Mouse (Mus musculus): ENCODE data around the gene Mrtfa.
A peak's percentile ranks its signal among the peaks of the same experiment; 100 is the strongest.

Gene Mrtfa

GRCm38 (mm10) chr15:81102274-81102879 lies 88.2 kb downstream of the Mrtfa start:
- DNase-seq (ENCODE audit: low read depth in 1 of 2, low spot score in 2 of 2) = no peak

GRCm38 (mm10) chr15:81101316-81101715 lies 89.2 kb downstream of the Mrtfa start:
- peak in 1 of 2 experiments; percentile 6 for DNase-seq (ENCODE audit: low read depth in 1 of 2, low spot score in 2 of 2)

GRCm38 (mm10) chr15:81099269-81099668 lies 91.3 kb downstream of the Mrtfa start:
- no peak for DNase-seq (ENCODE audit: low read depth in 1 of 2, low spot score in 2 of 2)

- no peak for DNase-seq (ENCODE audit: low read depth in 1 of 2, low spot score in 2 of 2)
Measured at GRCm38 (mm10) chr15:81098689-81099088, 91.9 kb downstream of the Mrtfa start.

GRCm38 (mm10) chr15:81097896-81098295 lies 92.7 kb downstream of the Mrtfa start:
- no peak for DNase-seq (ENCODE audit: low read depth in 1 of 2, low spot score in 2 of 2)

- no peak for DNase-seq (ENCODE audit: low read depth in 1 of 2, low spot score in 2 of 2)
Measured at GRCm38 (mm10) chr15:81097456-81097855, 93.1 kb downstream of the Mrtfa start.

- no peak for DNase-seq (ENCODE audit: low read depth in 1 of 2, low spot score in 2 of 2)
Measured at GRCm38 (mm10) chr15:81096329-81097055, 94.1 kb downstream of the Mrtfa start.

GRCm38 (mm10) chr15:81093032-81093431 lies 97.5 kb downstream of the Mrtfa start:
- no peak for DNase-seq (ENCODE audit: low read depth in 1 of 2, low spot score in 2 of 2)

GRCm38 (mm10) chr15:81091718-81092117 lies 98.8 kb downstream of the Mrtfa start:
- no peak for DNase-seq (ENCODE audit: low read depth in 1 of 2, low spot score in 2 of 2)

- DNase-seq (ENCODE audit: low read depth in 1 of 2, low spot score in 2 of 2) = no peak
Measured at GRCm38 (mm10) chr15:81087529-81087928, 103.0 kb downstream of the Mrtfa start.

GRCm38 (mm10) chr15:81086644-81087480 lies 103.7 kb downstream of the Mrtfa start:
- no peak for DNase-seq (ENCODE audit: low read depth in 1 of 2, low spot score in 2 of 2)

- no peak for DNase-seq (ENCODE audit: low read depth in 1 of 2, low spot score in 2 of 2)
Measured at GRCm38 (mm10) chr15:81083826-81084225, 106.7 kb downstream of the Mrtfa start.

- DNase-seq (ENCODE audit: low read depth in 1 of 2, low spot score in 2 of 2) = peak in 1 of 2 experiments; percentile 24
Measured at GRCm38 (mm10) chr15:81083281-81083680, 107.3 kb downstream of the Mrtfa start.

- DNase-seq (ENCODE audit: low read depth in 1 of 2, low spot score in 2 of 2) = peak in 1 of 2 experiments; percentile 21
Measured at GRCm38 (mm10) chr15:81081216-81081615, 109.3 kb downstream of the Mrtfa start.

GRCm38 (mm10) chr15:81080405-81080804 lies 110.2 kb downstream of the Mrtfa start:
- DNase-seq (ENCODE audit: low read depth in 1 of 2, low spot score in 2 of 2) = no peak

GRCm38 (mm10) chr15:81079255-81079654 lies 111.3 kb downstream of the Mrtfa start:
- no peak for DNase-seq (ENCODE audit: low read depth in 1 of 2, low spot score in 2 of 2)

GRCm38 (mm10) chr15:81077551-81077950 lies 113.0 kb downstream of the Mrtfa start:
- DNase-seq (ENCODE audit: low read depth in 1 of 2, low spot score in 2 of 2) = peak in 1 of 2 experiments; percentile 21

GRCm38 (mm10) chr15:81074543-81074942 lies 116.0 kb downstream of the Mrtfa start:
- DNase-seq (ENCODE audit: low read depth in 1 of 2, low spot score in 2 of 2) = peak in 1 of 2 experiments; percentile 10

GRCm38 (mm10) chr15:81073751-81074150 lies 116.8 kb downstream of the Mrtfa start:
- DNase-seq (ENCODE audit: low read depth in 1 of 2, low spot score in 2 of 2) = no peak

- DNase-seq (ENCODE audit: low read depth in 1 of 2, low spot score in 2 of 2) = no peak
Measured at GRCm38 (mm10) chr15:81072748-81073147, 117.8 kb downstream of the Mrtfa start.

GRCm38 (mm10) chr15:81070470-81070869 lies 120.1 kb downstream of the Mrtfa start:
- no peak for DNase-seq (ENCODE audit: low read depth in 1 of 2, low spot score in 2 of 2)

Measured in monocyte, adult 2 months (primary cell).